Mouse (Mus musculus) heart, embryonic 12.5 days (tissue): ENCODE measurements around the gene Ehbp1l1. TPM values are rescaled to one million over a fixed set of nuclear protein-coding genes. Genes with fewer than 3 reads are reported as not detected.

Experiments
- ATAC-seq: fragments of 200-750 bp; cut with Nextera tagmentation; 2 replicates; pipeline ENCODE4 v1.8.0; 2017; ENCODE audit warnings: moderate TSS enrichment, moderate library complexity; ENCODE audit not compliant: insufficient number of reproducible peaks, low FRiP score
- H3K27ac ChIP-seq: fragments of 300-500 bp; sonication (generic); 2 replicates; pipeline ENCODE4 v1.5.1; 2016; ENCODE audit warnings: mild to moderate bottlenecking, moderate library complexity; ENCODE audit not compliant: poor library complexity, severe bottlenecking
- H3K27me3 ChIP-seq: fragments of 300-500 bp; sonication (generic); replicated peaks from 2 replicates; pipeline ENCODE4 v1.6.1; 2016; ENCODE audit warnings: mild to moderate bottlenecking, moderate library complexity
- H3K36me3 ChIP-seq: fragments of 300-500 bp; sonication (generic); 2 replicates; pipeline ENCODE4 v1.6.1; 2016; ENCODE audit warnings: mild to moderate bottlenecking, moderate library complexity
- H3K4me1 ChIP-seq: fragments of 300-500 bp; sonication (generic); replicated peaks from 2 replicates; pipeline ENCODE4 v1.6.1; 2016; ENCODE audit warnings: mild to moderate bottlenecking
- H3K4me2 ChIP-seq: fragments of 300-500 bp; sonication (generic); 2 replicates; pipeline ENCODE4 v1.6.1; 2016; ENCODE audit warnings: mild to moderate bottlenecking, moderate library complexity
- H3K4me3 ChIP-seq: fragments of 300-500 bp; sonication (generic); 2 replicates; pipeline ENCODE4 v1.5.1; 2016; ENCODE audit warnings: mild to moderate bottlenecking
- H3K9ac ChIP-seq: fragments of 300-500 bp; sonication (generic); 2 replicates; pipeline ENCODE4 v1.6.1; 2016; ENCODE audit warnings: mild to moderate bottlenecking, moderate library complexity
- H3K9me3 ChIP-seq: fragments of 300-500 bp; sonication (generic); replicated peaks from 2 replicates; pipeline ENCODE4 v1.6.1; 2016; ENCODE audit warnings: mild to moderate bottlenecking, moderate library complexity
- WGBS: fragments of 180-500 bp; shearing (Covaris S2); methylation state at CpG from one replicate; pipeline ENCODE4 v1.1.7; 2016; 5-methylcytosine and 5-hydroxymethylcytosine counted together
- polyA plus RNA-seq: library from polyadenylated mRNA; unstranded; fragments of >200 nt; fragmentation: Nextera tagmentation; extraction: Ambion mirVana; gene quantifications from 2 replicates; pipeline ENCODE4 v1.2.1, GENCODE M21; 2016

Ehbp1l1 gene
- polyA plus RNA-seq, 1 experiment from 2014 or later, result 123 TPM

DNA sequence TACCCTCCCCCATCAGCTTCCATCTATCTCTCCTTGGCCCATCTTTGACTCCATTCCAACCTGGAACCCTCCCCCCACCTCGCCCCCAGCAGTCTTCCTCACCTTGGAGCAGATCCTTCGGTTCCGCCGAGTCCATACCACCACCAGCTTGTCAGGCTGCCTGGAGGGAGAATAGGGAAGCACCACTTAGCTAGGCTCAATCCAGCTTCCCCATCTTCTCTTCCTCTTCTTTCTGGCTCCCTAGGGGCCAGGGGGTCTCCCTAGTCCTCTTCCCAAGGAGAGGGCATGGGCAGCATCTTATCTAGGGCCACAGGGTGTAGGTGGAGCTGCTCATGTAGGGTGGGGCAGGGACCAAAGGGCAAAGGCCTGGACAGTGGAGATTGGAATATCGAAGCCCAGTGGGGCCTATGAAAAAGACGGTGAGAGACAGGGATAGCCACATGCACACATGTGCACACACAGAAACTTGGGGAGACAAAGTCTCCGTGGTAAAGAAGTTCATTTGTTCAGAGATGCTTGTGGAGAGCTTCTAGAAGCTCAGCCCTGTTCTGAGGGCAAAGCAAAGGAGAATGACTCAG lies 3.2 kb downstream of the Ehbp1l1 start:
- H3K4me2 ChIP-seq, result peak overlapping the region; percentile 89
- WGBS, result 82% methylated on average over 7 of the region's 7 CpGs
- peak overlapping the region; percentile 90; the same call in 1 of the 2 replicates for H3K9ac ChIP-seq
- H3K27ac ChIP-seq, result peak overlapping the region; percentile 97; the same call in 1 of the 2 replicates
- no peaks in the 10 kb centered on the region for H3K27me3 ChIP-seq
- peak overlapping the region; percentile 8; the same call in 1 of the 2 replicates for H3K4me3 ChIP-seq
- peaks cover 44% of the 10 kb centered on the region for H3K4me1 ChIP-seq
- H3K36me3 ChIP-seq, result peaks cover 64% of the 10 kb centered on the region
- no peak for ATAC-seq
- H3K9me3 ChIP-seq, result no peaks in the 10 kb centered on the region

- H3K36me3 ChIP-seq, result peaks cover 79% of the 10 kb centered on the region
- ATAC-seq, result no peak
- no peaks in the 10 kb centered on the region for H3K27me3 ChIP-seq
These were observed 4.9 kb downstream of the Ehbp1l1 start for GRCm38 (mm10) chr19:5721233-5721632.

DNA sequence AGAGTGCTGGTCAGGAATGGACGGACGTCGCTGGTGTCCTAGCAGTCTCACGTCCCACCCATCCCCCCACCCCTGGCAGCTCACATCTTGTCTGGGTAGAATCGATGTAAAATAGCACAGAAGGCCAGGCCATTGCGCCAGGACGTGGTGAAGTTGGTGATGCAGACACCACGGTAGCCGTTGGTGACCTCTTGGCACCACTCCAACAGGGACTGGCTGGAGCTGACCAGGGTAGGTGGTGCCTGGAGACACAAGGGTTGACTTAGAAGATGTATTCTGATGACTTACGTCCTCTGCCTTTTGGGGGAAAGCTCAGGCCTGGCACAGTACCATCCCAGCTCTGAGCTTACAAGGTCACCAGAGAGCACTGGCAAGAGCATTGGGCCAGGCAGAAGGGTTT lies 9.2 kb downstream of the Ehbp1l1 start:
- Histone ChIP-seq H3K27ac (no peak overlapping the region), H3K4me1 (peaks cover 46% of the 10 kb centered on the region), H3K4me3 (no peak overlapping the region), H3K9ac (no peak overlapping the region), H3K9me3 (no peaks in the 10 kb centered on the region), H3K27me3 (no peaks in the 10 kb centered on the region), H3K36me3 (peaks cover 97% of the 10 kb centered on the region), H3K4me2 (no peak overlapping the region)
- no peak for ATAC-seq
- 52% methylated on average over 10 of the region's 10 CpGs for WGBS

More at GRCm38 (mm10) chr19:5721233-5721632, 4.9 kb downstream of the Ehbp1l1 start:
- Histone ChIP-seq H3K4me2 (no peak overlapping the region), H3K9ac (peak overlapping the region; percentile 2; the same call in 1 of the 2 replicates), H3K4me1 (peaks cover 43% of the 10 kb centered on the region), H3K4me3 (no peak overlapping the region), H3K27ac (no peak overlapping the region), H3K9me3 (no peaks in the 10 kb centered on the region)
- 90% methylated on average over 6 of the region's 6 CpGs for WGBS

DNA sequence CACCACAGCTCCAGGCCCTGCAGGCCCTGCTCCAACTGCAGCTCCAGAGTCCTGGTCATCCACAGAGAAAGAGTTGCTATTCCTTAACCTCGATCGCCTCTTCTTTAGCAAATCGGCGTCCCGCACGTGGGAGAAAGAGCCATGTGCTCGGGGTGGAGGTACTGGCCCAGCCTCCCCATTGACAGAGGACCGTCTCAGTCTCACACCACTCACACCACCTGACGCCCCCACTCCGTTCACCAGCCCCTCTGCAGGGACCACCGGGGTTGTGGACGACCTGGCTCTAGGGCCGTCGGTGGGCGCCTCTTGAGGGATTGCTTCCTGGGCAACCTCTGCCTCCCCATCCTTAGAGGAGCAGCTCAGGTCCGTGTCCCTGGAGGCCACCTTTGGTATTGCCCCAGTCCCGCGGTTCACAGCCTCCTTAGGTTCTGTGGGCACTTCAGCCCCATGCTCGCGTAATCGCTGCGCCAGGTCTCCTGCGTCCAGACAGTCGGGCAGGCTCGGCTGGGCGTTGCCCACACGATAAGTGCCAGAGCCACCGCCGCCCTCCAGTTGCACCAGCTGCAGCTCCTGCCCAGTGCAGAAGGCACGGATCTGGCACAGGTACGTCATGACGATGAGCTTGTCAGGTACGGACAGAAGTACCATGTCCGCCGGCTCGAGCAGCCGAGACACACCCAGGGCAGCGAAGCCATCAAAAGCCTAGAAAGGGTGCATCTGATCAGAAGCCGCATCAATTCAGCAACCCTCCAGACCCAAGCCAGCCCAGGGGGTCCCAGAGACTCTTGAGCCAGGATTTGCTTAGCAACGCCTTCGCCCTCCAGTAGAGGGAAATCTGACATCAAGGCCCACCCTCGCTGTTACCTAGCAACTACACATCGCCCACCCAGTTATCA lies 10.1 kb downstream of the Ehbp1l1 start:
- Histone ChIP-seq H3K27me3 (no peaks in the 10 kb centered on the region), H3K36me3 (peaks cover 97% of the 10 kb centered on the region), H3K9ac (peak overlapping the region; percentile 21; the same call in 1 of the 2 replicates), H3K4me1 (peaks cover 48% of the 10 kb centered on the region), H3K27ac (no peak overlapping the region), H3K4me2 (peak overlapping the region; percentile 16; the same call in 1 of the 2 replicates), H3K4me3 (no peak overlapping the region), H3K9me3 (no peaks in the 10 kb centered on the region)
- peak; percentile 49 for ATAC-seq
- 35% methylated on average over 43 of the region's 43 CpGs for WGBS

DNA sequence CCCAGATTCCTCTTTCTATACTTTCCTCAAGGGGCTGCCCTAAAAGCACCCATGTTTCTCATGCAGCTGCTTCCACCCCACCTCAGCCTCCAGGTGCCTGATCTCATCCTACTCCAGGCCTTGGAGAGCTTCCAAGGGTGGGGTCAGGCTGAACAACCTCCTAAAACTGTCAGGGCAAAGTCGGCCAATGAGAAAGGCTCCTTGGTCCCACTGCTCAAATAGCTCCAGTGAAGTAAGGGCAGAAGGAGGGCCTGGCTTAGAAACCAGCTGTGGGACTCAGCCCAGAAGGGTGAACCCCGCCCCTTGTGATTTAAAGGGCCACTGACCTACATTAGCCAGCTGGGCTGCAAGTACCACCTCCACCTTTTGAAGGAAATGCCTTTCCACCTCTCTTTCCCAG lies 12.4 kb downstream of the Ehbp1l1 start:
- Histone ChIP-seq H3K36me3 (peaks cover 95% of the 10 kb centered on the region), H3K4me2 (peak overlapping the region; percentile 30), H3K4me1 (peaks cover 48% of the 10 kb centered on the region), H3K27me3 (no peaks in the 10 kb centered on the region), H3K9ac (0 out of 2 replicates have a peak overlapping the region, but pooled peaks have one; percentile 17), H3K9me3 (no peaks in the 10 kb centered on the region), H3K27ac (no peak overlapping the region), H3K4me3 (0 out of 2 replicates have a peak overlapping the region, but pooled peaks have one; percentile 1)
- 19% methylated on average over 2 of the region's 2 CpGs for WGBS
- ATAC-seq, result peak; percentile 43

GRCm38 (mm10) chr19:5713255-5713654 lies 12.9 kb downstream of the Ehbp1l1 start:
- 69% methylated on average over 5 of the region's 5 CpGs for WGBS
- Histone ChIP-seq H3K27me3 (no peaks in the 10 kb centered on the region), H3K36me3 (peaks cover 95% of the 10 kb centered on the region), H3K27ac (no peak overlapping the region), H3K9me3 (no peaks in the 10 kb centered on the region), H3K9ac (0 out of 2 replicates have a peak overlapping the region, but pooled peaks have one; percentile 17), H3K4me2 (peak overlapping the region; percentile 30), H3K4me1 (peaks cover 48% of the 10 kb centered on the region), H3K4me3 (0 out of 2 replicates have a peak overlapping the region, but pooled peaks have one; percentile 1)
- no peak for ATAC-seq

DNA sequence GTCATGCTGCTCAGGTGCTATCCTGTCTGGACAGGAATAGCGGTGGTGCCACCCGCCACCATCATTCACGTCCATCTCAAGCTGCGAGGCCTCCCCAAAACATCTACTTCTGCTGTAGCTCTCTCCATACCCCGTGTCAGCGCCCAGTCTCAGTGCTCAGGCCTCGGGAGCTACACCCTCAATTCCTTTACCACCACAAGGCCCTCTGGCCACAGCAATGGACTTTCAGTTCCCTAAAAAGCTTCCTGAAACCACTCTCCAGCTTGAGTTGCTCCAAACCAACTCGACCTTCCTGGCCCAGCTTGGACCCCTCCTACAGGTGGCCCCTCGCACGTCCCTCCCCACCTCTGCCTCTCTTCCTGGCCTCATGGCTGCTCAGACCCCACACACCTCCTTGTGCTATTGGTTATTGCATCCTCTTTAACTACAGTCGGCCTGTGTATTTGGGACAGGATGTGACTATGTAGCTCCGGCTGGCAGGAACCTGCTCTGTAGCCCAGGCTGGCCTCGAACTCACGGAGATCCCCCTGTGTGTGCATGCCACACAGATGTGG lies 14.1 kb downstream of the Ehbp1l1 start:
- no peak overlapping the region for H3K27ac ChIP-seq
- WGBS, result 89% methylated on average over 14 of the region's 14 CpGs
- H3K4me2 ChIP-seq, result no peak overlapping the region
- H3K9ac ChIP-seq, result 0 out of 2 replicates have a peak overlapping the region, but pooled peaks have one; percentile 30
- no peak for ATAC-seq
- H3K4me3 ChIP-seq, result no peak overlapping the region
- no peaks in the 10 kb centered on the region for H3K27me3 ChIP-seq
- H3K36me3 ChIP-seq, result peaks cover 95% of the 10 kb centered on the region
- H3K9me3 ChIP-seq, result no peaks in the 10 kb centered on the region
- peaks cover 40% of the 10 kb centered on the region for H3K4me1 ChIP-seq

- Histone ChIP-seq H3K27ac (no peak overlapping the region), H3K9ac (no peak overlapping the region), H3K4me2 (no peak overlapping the region), H3K4me3 (no peak overlapping the region), H3K27me3 (no peaks in the 10 kb centered on the region), H3K9me3 (no peaks in the 10 kb centered on the region), H3K4me1 (peaks cover 34% of the 10 kb centered on the region), H3K36me3 (peaks cover 97% of the 10 kb centered on the region)
- no peak for ATAC-seq
- WGBS, result 15% methylated on average over 3 of the region's 3 CpGs
These were observed 14.9 kb downstream of the Ehbp1l1 start for GRCm38 (mm10) chr19:5711218-5711617.

- no peak overlapping the region for H3K4me3 ChIP-seq
- no peak overlapping the region for H3K4me2 ChIP-seq
- no peak for ATAC-seq
- no peaks in the 10 kb centered on the region for H3K9me3 ChIP-seq
- H3K27ac ChIP-seq, result no peak overlapping the region
- H3K27me3 ChIP-seq, result no peaks in the 10 kb centered on the region
- H3K4me1 ChIP-seq, result peaks cover 31% of the 10 kb centered on the region
- WGBS, result 84% methylated on average over 8 of the region's 8 CpGs
- peaks cover 97% of the 10 kb centered on the region for H3K36me3 ChIP-seq
- no peak overlapping the region for H3K9ac ChIP-seq
These were observed 15.5 kb downstream of the Ehbp1l1 start for GRCm38 (mm10) chr19:5710581-5710980.

GRCm38 (mm10) chr19:5710068-5710467 lies 16.0 kb downstream of the Ehbp1l1 start:
- WGBS, result 95% methylated on average over 6 of the region's 6 CpGs
- Histone ChIP-seq H3K4me1 (peaks cover 35% of the 10 kb centered on the region), H3K36me3 (peaks cover 92% of the 10 kb centered on the region), H3K9ac (no peak overlapping the region), H3K9me3 (no peaks in the 10 kb centered on the region), H3K27me3 (no peaks in the 10 kb centered on the region), H3K4me2 (no peak overlapping the region), H3K4me3 (no peak overlapping the region), H3K27ac (no peak overlapping the region)
- no peak for ATAC-seq
